ENCODE assay signal across 22 mouse cellular contexts in the genomic region with DNA sequence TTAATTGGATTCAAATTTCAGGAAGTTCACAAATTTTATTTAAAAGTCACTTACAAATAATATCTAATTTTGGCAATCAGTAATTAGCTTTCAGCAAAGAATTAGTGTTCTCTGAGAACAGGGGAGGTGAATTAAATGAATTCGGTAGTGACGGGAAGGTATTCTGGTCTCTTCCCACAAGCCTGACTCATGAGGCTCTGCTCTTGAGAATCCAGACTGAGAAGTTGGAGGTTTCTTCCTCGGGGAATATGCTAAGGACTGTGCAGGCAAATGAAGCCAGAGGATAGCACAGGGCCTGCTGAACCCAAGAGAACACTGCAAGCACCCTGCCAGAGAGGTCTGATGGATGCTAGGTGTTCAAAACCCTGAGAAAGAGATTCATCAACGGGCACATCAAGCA.
DNase-seq lines count a peak whose midpoint lies in the region; ATAC-seq and TF ChIP-seq lines count a peak whose summit lies in the region.
"Had no signal": no experiment of that assay in that cellular context is flagged by ENCODE, and none has a peak within 500 bp of the region (broad histone marks: within the 10 kb centered on the region; RNA-seq: fewer than 3 reads in every experiment).

No protein-coding gene starts in this region.

- H3K27me3 ChIP-seq in liver, postnatal 0 days (ENCODE audit: insufficient read depth, low read length) = no peaks in the 10 kb centered on the region
- H3K27me3 ChIP-seq: CH12.LX, Patski had no signal

- no peak overlapping the region for H3K9ac ChIP-seq in liver, postnatal 0 days (replicated peaks)

- no peak overlapping the region for H3K27ac ChIP-seq in liver, postnatal 0 days (ENCODE audit: low read depth)

- no peaks in the 10 kb centered on the region for H3K36me3 ChIP-seq in liver, postnatal 0 days (replicated peaks; ENCODE audit: insufficient read depth, low read length)
- H3K36me3 ChIP-seq: G1E had no signal

- no peak overlapping the region for H3K4me3 ChIP-seq in liver, postnatal 0 days (ENCODE audit: low read depth, low read length)

- TF ChIP-seq EP300 in liver, postnatal 0 days (IDR thresholded peaks at IDR 0.05; ENCODE audit: low read depth) = no peak

- no peaks in the 10 kb centered on the region for H3K9me3 ChIP-seq in liver, postnatal 0 days (ENCODE audit: low read length)
- H3K9me3 ChIP-seq: G1E had no signal

- DNase-seq in frontal cortex, postnatal 25 days (ENCODE audit: low spot score in 2 of 2) = no peak
- DNase-seq in heart, adult 11 months = peak; percentile 74
- DNase-seq in heart, adult 18-20 months = no peak
- peak; percentile 52 for DNase-seq in brain, adult 2 months (ENCODE audit: low read depth, low spot score)
- DNase-seq in liver, postnatal 0 days = no peak
- DNase-seq: adrenal gland, adult 2 months; adrenal gland, adult 8-10 months; adrenal gland, postnatal 10 days; adrenal gland, postnatal 14 days; adrenal gland, postnatal 25 days; adrenal gland, postnatal 36 days; B cell, adult 2 months; cerebellum, adult 11 months; cerebellum, adult 11-12 months; cerebellum, adult 18-20 months; cerebellum, adult 2 months had no signal

- no peak overlapping the region for H3K4me2 ChIP-seq in liver, postnatal 0 days (ENCODE audit: low read depth, low read length)

- H3K4me1 ChIP-seq in liver, postnatal 0 days (ENCODE audit: insufficient read depth) = no peaks in the 10 kb centered on the region

- TF ChIP-seq CTCF in liver, postnatal 0 days (IDR thresholded peaks at IDR 0.05; ENCODE audit: low read depth) = no peak

- WGBS in liver, postnatal 0 days (ENCODE audit: insufficient replicate concordance) = 70% methylated on average over 4 of the region's 4 CpGs

- peak; percentile 65; the same call in 1 of the 2 replicates for ATAC-seq in frontal cortex, adult (ENCODE audit: low TSS enrichment)
- ATAC-seq in liver, postnatal 0 days = no peak
- ATAC-seq: activated CD4-positive, CD25-positive, alpha-beta regulatory T cell, adult 4 months; CD4-positive, CD25-positive, alpha-beta regulatory T cell, adult 4 months; Patski had no signal

Comparison
In these comparisons a context has a peak if more than half of its experiments do, and no peak if none do; other contexts are left out.
1. DNase-seq: peak in heart, adult 11 months (single experiment) and brain, adult 2 months (single experiment); none in frontal cortex, postnatal 25 days (0 of 2), heart, adult 18-20 months (0 of 2) and liver, postnatal 0 days (single experiment).